Mouse (Mus musculus) mouse embryonic stem cell (cell line): ENCODE measurements around the gene Gm39566.
"Not testable (repeated sequence)": the region's sequence is repeated elsewhere in the genome, so short reads cannot be mapped to it uniquely, and the experiment has no call there.

ENCODE experiments used
- in situ Hi-C, 2 experiments: fragments of 300-500 bp; cut with MboI; formaldehyde crosslinking; loops; 1 replicate in 1 of 2; 3 replicates in 1 of 2; pipeline ENCODE4 v1.14.3; 2019 to 2020; ENCODE audit warnings: low sequenced_read_pairs in 2 of 2, low pct_unique_long_range_greater_than_20kb in 1 of 2, mixed read lengths in 1 of 2; ENCODE audit not compliant: unreplicated experiment in 1 of 2

The Gm39566 gene

DNA sequence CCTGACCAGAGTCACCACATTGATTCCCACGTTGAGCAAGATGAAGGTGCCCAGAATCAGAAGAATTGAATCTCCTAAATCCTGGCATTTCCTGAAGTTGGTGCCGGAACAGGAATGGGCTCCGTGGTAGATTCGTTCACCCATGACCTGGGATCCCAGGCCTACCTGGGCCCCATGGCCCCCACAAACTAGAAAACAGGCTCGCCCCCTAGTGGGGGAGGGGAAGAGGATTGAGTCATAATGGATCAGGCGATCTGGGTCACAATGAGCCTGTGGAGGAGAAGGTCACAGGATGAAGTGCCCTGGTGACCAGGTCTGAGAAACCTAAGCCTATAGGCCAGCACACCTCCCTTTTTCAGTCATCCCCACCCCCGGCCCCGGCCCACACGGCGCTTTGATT, at the start of gene Gm39566:
Gene Gm39566, minus strand, starts transcription at position 144 of the 400 bp plus-strand sequence.
- in situ Hi-C loops = loop anchor here in 1 of 2 experiments (10.0 kb wide), 1 partner anchor 60 kb away; the partner anchor contains the start of gene Tmem95

DNA sequence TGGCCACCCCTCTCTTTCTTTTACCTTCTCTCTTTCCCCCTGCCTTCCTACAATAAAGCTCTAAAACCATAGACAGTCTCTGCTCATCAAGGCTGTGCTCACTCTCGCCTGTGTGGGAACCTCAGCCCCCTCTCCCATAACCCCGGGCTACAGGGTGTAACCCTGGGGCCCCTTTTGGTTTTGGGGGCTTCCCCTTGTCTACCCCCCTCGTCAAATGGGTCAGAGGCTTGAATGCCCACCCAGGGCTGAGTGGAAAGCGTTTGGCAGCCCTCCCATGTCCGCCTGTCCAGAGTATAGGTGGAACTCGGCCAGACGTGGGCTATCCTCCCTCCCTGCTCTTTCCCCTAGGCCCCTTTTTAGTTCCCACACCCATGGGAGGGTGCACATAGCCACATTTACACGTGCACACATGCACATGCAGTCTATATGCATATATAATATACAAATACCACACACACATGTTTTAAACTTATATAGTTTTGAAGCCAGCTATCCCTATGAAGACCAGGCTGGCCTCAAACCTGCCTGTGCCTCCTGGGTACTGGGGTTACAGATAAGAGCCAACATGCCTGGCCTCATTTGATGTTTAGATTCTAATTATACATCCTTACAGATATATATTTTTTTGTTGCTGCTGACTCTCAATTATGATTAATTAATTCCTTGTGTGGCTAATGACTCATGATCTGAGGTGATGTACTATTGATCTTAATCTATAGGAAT, 49.2 kb upstream of the Gm39566 start:
- in situ Hi-C loops = no loop called here

DNA sequence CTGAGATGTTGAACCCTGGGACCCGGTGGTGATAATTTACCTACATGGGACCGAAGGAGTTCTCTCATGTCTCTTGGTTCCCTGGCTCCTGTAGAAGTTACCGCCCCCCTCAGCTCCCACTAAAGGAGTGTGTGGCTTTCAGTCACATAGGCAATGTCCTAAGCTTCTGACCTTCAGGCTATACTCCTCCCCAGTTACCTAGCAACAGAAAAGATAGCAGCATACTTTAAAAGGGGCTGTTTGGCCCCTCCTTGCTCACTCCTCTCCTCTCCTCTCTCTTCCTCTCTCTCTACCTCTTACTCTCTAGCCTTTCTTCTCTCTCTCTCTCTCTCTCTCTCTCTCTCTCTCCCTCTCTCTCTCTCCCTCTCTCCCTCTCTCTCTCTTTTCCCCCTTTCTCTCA, 48.6 kb upstream of the Gm39566 start:
- in situ Hi-C loops = not testable (repeated sequence)

DNA sequence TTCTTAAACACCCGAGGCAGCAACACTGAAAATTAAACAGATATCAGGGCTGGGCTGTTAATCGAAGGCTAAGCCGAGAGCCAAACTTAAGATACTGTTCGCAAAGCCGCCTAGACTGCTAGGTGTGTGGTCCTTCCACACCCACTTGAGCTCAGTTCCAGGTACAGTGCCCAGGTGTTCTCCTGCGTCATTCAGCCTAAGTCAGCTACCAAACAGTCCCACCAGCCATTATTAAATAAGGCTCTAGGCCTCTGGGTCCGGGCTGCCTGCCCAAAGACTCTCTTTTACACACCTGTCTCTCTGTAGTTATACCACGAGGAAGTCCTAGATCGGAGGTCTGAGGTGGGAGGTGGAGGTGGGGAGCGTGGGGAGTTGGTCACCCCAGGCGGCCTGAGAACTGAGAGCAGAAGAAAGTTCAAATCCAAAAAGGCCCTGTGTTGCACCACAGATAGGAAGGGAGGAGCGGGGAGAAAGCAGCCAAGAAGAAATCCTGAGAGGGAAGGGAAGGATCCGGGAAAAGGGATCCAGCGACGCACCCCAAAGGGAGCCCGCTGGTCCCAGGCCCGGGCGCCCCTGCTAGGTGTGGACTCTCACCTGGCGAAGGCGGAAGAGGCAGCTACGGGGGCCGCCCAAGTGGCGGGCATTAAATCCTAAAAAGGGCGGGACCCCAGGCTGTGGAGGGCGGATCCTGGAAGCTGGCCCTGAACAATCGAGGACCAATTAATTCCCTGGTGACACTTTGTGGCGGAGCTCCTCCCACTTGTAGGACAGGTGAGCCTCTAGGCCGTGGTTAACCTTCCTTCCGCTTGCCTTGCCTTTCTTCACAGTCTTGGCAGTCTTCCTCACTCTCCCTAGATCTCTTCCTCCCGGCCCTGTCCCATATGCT, 43.3 kb upstream of the Gm39566 start, which contains the start of gene Tnk1:
Gene Tnk1, minus strand, starts transcription at position 618 of the 886 bp plus-strand sequence.
- in situ Hi-C loops = no loop called here

DNA sequence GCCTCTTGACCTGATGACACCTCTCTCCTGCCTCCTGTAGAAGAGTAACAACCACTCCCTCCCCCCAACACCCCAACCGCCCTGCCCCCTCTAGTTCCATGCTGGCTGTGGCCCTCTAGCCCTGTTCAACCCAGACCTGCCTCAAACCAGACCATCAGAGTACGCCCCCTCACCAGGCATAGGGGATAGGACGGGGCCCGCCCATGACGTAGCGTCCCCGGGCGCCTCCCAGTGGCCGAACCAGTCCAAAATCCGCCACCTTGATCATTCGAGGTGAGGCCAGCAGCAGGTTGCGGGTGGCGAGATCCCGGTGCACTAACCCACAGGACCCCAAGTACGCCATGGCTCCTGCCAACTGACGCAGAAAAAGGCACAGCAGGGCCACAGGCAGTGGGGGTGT, 40.2 kb upstream of the Gm39566 start:
- in situ Hi-C loops = no loop called here

DNA sequence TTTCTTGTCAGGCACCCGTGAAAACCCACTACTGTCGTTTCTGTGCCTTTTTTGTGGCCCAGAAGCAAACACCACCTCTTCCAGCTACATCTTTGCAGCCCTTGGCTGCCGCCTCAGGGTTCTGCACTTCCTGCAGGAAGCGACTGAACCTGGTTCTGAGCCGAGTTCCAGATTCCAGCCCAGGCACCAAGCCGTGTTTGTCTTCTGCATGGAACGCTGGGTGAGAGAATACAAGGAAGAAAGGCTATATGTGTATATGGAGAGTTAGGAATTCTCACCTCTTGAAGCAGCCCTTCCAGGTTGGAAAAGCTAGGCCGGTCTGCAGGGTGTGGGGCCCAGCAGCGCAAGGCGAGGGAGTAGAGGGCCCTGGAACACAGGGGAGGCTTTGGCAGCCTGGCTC, 39.6 kb upstream of the Gm39566 start:
- in situ Hi-C loops = no loop called here

DNA sequence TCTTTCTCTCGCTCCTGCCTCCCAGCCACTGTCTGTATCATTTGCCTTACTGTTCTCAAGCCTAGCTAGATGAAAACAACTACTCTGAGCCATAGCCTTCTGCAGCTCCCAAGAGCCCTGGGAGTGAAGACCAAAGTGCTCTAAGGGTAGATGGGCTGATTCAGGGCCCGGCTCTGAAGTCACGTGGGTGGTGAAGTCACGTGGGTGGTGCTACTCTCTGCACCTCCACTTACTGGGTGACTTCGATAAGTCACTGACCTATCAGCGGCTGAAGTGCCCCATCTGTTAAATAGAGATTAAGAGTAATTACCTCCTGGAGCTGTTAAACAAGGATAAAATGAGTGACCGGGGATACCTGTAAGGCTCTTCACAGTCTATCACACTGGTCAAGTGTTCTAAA, 38.9 kb upstream of the Gm39566 start:
- in situ Hi-C loops = no loop called here

DNA sequence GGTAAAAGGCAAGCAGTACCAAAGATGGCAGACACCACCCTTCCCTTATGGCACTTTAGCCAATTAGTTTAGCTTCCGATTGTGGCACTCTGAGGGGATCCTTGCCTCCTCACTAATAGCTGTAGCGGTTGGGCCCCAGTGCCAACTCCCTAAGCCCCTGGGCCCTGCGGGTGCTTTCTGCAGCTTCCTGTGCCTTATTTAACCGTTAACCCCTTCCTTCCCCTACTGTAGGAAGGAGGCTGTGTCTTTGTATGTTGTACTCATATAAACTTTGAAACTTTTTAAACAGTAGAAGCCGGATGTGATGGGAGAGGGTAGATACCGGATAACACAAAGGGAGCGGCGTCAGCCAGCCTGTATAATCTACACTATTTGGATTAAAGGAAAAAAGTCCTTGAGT, 35.7 kb upstream of the Gm39566 start:
- in situ Hi-C loops = no loop called here

DNA sequence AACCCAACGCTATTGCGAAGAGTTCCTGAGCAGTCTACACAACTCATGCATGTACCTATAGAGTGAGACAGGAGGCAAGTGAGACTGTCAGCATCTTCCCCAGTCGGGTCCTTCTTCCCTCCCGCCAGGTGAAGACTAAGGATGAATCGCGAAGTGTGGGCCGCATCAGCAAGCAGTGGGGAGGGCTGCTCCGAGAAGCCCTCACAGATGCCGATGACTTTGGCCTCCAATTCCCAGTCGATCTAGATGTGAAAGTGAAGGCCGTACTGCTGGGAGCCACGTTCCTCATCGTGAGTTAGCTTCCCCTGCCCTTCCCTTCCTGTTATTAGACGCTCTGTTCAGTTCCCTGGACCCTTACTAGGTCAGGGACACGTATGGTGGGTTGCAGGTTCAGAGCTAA, 34.8 kb upstream of the Gm39566 start:
- in situ Hi-C loops = no loop called here

DNA sequence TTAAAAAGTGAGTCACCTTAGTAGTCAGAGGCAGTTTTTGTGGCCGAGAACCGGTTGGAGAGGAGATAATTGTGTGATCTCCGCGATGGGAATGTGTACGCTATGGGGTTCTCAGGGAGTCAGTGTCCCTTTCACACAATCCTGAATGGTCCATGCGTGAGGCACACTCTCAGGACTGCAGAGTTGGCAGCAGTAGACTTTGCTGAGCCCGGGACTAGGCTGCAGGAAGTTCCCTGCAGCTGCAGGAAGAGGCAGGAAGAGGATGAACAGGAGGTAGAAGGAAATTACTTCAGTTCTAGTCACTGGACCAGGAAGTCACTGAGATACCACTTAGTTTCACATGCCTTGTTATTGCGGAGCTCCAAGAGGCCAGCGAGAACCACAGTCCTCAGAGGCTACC, 34.0 kb upstream of the Gm39566 start:
- in situ Hi-C loops = no loop called here

DNA sequence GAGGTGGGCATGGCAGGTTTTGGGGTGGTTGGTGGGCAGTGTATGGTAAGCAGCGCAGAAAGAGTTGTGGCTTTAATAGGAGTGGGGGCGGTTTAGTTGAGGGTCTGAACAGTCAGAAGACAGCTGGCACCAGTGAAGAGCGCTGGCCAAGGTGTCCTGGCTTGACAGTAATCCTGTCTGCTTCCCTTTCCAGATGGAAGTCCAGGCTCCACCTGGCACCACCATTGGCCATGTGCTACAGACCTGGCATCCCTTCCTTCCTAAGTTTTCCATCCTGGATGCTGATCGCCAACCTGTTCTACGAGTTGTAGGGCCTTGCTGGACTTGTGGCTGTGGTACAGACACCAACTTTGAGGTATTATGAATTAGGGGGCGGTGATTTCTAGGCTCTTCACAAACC, 32.9 kb upstream of the Gm39566 start:
- in situ Hi-C loops = no loop called here

DNA sequence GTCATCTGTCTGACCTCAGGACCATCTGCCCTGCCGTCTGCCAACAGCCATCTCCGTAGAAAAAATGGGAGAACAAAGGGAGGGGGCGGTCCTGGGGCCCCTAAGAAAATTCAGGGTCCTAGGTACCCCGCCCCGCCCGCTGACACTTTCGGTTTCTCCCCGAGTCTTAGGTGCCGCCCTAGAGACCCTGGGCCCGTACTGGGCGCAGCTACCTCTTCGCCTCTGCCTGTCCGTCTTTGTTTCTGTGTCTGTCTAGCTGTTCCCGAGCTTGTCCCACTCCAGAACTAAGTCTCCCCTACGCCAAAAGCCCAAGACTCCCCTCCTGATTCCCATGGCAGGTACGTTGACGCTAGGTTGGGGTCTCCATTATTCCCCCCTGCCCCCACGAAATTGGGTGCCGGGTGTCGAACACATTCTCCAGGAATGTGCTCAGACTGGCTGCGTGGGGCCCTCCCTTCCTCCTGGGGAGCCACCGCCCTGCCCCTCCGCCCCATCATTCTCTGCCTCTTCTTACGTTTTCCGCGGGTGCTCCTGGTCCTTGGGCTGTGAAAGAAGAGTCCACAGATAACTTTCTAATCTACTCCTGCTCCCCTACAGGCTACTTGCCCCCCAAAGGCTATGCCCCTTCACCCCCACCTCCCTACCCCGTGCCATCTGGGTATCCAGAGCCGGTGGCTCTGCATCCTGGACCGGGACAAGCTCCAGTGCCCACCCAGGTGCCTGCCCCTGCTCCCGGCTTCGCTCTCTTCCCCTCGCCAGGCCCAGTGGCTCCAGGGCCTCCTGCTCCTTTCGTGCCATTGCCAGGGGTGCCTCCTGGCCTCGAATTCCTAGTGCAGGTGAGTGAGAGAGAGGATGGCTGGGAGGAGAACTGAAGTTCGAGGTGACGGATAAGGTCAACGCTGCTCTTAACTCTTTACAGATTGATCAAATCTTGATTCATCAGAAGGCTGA, 31.9 kb upstream of the Gm39566 start:
- in situ Hi-C loops = no loop called here

DNA sequence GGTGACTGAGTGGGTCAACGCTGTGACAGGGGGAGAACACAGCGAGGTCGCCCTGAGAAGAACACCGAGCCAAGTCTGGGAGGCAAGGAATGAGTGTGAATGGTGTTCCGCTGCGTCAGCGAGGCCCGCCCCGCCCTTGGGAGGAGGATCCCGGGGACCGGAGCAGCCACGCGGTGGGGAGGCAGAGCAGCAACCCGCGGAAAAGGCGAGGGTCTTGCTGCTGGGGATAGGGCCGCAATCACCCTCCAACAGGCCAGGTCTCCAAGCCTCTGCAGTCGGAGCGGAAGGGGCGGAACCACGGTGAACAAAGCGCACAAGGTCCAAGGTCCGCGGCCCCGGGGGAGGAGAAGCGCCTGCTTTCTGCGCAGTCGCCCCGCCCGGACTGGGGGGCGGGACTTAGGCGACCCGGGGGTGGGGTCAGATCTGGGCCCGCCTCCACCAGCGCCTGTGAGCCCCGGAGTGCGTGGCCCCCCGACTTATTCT, 31.1 kb upstream of the Gm39566 start, which contains the start of gene Plscr3:
Gene Plscr3, plus strand, starts transcription at position 179 of the 483 bp plus-strand sequence.
- in situ Hi-C loops = no loop called here

DNA sequence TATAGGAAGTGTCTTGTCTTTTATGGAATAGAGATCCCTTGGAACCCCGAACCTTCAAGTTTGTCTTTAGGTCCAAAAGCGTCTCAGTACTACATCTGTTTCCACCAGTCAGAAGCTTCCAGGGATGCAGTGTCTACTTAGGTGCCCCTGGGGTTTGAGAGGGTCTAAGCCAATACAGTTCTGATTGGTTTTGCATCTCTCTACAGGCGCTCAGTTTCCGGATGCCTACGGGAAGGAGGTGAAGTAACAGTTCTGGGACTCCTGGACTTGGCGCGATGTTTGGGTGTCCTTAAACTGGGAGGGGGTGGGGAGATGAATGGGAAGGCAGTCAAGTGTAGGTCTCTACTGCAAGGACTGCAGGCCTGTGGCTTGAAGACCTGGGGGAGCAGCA, 23.6 kb upstream of the Gm39566 start:
- in situ Hi-C loops = no loop called here

DNA sequence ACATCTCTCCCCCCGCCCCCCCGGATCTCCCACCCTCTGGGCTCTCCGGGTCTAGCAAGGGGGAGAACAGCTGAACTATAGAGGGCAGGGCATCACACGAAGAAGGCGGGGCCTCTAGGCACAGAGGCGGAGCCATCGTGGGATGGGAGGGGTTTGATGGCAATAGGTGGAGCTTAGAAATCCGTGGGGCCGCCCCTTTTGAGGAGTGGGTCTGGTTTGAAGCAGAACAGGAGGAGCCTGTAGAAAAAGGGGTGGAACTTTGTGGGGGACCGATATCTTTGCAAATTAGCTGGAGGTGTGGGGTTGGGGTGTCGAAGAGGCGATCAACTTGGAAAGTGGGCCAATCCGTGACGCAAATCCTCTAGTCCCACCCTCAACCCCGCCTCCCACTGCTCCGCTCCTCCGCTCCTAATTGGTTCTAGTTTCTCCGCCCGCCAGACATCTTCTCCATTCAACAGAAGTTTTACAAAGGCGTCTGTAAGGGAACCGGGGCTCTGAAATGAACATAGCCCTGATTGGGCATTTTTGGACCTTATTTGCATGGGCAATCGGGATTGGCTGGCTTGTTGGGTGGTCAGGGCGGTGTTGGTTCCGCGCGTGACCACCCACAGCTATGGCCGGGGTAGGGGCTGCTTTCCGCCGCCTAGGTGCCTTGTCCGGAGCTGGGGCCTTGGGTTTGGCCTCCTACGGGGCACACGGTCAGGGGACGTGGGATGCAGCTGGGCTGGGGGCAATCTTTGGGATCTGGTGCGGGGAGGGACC, 23.0 kb upstream of the Gm39566 start, which contains the start of gene Tmem256:
Gene Tmem256, plus strand, starts transcription at position 563 of the 762 bp plus-strand sequence.
- in situ Hi-C loops = no loop called here

DNA sequence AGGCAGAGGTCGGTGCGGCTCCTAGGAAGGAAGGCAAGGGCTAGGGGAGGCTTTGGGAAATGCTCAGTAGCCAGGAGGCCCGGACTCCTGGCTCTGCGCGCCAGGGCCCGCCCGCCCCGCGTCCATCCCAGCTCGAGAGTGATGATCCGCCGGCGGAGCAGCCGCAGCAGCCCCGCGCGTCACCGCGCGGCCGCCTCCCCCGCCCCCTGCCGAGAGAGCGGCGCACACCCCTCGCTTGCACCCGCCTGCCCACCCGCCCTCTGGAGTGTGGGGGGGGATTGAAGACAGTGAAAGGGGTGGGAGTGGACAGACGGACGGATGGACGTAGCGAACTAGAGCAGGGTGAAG, 22.5 kb upstream of the Gm39566 start, which contains the start of gene Nlgn2:
Gene Nlgn2, minus strand, starts transcription at position 181 of the 348 bp plus-strand sequence.
- in situ Hi-C loops = no loop called here

DNA sequence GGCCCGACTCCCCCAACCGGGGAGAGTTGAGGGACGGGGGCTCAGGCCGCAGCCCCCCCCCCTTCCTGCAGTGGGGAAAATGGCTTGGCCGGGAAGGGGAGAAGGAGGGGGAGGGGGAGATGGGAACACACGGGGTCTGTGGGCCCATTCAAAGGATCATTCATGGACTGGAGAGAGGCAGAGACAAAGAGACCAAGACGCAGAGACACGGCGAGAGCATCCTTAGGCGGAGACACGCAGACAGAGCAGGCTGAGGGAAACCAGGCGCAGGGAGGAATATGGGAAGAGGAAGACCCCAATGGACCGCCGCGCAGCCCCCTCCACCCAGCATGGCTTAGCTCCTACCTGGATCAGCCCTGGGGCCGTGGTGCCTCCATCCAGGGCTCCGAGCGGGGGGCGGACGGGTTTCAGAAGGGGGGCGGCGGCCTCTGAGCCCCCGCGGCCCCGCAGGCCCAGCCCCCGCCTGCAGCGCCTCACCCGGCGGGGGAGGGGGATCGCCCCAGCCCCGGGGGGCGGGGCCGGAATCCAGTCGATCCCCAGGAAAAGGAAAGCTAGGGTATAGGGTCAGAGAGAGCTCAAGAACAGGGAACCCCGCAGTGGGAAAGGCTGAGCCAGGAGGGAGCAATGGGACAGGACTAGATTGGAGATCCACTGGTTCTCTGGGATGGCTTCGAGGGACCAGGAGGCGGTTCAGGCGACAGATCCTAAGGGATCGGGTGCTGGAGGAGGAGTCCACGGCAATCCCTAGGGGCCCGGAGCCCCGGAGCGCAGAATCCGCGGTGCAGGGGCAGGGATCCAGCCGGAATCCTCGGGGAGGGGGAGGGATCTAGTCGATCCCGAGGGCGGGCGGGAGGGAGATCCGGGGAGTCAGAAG, 21.8 kb upstream of the Gm39566 start:
- in situ Hi-C loops = no loop called here
